Mouse (Mus musculus): ENCODE data around the gene Sec11a. TPM values are rescaled to one million over a fixed set of nuclear protein-coding genes. Genes with fewer than 3 reads are reported as not detected.
"Not testable (repeated sequence)": the region's sequence is repeated elsewhere in the genome, so short reads cannot be mapped to it uniquely, and the experiment has no call there.

The Sec11a gene
- 100 to 1,000 TPM in 3 of 4 experiments, 10 to 100 TPM in 1; 90.9 to 110 (median 105) TPM for total RNA-seq (2022)

DNA sequence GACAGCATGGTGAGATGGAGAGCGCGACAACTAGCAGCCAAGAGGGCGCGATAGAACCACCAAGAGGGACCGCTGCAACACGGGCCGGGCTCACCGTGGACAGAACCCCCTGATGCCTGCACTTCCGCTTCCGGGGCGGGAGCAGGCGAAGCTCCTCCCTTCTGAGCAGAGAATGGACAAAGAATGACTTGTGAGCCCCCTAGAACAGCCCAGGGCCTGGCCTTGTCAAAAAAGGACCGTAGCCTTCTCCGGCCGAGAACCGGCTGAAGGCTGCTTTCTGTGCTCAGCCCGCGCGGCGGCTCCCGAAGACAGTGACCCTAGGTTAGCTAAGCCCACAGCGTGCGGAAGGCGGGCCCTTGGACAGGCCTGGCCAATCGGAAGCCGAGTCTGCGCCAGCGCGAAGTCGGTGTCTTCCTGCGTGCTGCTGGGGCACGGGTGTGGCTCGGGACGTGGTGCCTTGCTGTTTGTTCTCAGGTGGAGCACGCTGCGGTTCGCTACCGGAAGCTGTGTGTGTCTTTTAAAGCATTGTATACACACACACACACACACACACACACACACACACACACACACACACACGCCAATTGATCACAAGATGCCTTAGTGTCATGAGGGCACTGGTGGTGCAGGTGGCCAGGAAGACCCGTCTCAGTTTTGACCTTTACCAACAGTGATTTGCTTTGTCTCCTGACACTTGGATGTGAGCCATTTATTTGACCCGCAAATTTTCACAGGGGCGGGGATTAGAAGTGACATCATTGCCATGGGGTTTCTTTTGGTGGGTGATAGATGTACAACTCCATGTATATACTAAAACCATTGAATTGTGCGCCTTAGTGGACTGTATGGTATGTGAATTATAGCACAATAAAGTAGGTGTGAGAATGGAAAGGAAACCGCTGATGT is at the start of gene Sec11a:
Gene Sec11a (minus strand): TSS at position 336 of the 906 bp plus-strand sequence.
- DNase-seq, result peak; percentile 91

DNA sequence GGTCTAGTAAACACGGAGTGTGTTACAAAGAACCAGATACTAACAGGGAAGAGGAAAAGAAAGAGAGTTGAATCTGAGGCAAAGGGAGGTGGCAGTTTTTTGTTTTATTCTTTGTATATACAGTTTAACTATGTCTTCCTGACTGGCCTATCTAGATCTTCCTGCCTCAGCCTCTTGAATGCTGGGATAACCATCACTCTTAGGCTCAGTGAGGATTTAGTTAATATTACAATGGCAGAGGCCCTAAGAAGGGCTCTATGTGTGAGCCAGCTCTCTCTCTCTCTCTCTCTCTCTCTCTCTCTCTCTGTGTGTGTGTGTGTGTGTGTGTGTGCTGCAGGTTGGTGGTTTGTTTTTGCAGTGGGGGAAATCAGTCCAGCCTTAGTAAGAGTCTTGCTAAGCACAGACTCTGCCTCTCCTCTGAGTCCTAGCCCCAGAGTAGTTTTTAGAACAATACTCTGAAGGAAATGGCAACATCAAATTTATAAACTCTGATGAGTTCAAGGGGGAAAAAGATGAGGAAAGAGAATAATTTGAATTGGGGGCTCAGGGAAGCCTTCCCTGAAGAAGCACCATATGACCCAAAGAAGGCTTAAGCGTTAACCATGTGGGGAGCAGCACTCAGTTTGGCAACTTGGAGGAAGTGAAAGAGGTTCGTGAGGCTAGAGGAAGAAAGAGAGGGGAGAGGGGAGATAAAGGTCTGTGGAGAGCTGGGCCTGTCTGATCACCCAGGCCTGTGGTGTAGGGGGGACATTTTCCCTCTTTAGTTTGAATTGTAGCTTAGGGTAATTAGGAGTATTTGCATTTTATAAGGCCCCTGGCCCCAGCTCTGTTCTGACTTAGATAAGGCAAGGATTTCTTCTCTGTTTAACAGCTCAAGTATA is 47.9 kb upstream of the Sec11a start:
- DNase-seq, result no peak

DNA sequence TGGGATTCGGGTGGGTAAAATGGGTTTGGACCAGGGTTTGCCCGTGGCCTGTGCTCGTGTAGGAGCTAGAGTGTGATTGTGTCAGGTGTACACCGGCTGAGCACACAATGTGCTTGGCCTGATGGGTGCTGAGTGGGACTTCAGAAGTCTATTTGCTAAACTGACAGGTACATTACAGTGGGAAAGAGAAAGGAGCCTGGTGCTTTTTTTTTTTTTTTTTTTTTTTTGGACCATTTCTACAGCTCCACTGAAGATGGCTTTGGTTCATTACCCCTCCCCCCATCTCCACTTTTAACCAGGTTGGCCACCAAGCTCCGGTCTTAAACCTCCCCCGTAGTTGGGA is 47.1 kb upstream of the Sec11a start:
- DNase-seq, result no peak

DNA sequence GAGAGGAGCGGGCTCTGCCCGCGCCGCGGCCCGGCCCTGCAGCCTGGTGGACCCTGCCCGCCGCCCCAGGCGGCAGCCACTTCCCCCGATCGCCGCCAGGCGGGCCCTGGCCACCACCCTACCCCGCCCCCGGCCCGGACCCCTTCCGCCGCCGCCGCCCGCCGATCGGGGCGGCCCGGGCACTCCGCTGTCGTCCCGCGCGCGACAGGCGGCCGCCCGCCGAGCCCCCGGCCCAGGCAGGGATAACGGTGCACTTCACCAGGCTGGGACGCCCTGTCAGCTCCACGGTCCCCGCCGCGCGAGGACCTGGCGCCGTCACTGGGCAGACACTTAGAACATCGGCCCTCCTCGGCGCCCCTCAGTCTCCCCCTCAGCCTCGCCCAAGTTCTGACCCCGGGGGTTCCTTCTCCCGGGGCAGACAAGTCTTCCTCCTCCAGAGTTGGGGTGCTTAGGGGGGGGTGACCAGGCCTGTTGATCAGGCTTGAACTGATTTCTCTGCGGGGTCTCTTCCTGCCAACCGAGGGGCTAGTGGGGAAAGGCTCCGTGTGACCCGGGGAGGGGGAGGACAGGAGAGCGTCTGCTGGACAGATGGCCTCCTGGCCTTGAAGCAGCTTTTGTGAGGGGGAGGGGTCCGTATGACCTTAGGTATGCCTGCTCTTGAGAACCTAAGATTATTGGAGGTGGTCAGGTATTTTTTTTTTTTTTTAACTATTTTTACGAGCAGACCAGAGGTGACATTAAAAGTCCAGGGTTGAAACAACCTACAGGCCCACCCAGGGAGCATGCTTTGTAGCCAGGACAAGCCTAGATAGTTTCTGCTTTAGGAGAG is 46.5 kb upstream of the Sec11a start:
- peak; percentile 26 for DNase-seq

DNA sequence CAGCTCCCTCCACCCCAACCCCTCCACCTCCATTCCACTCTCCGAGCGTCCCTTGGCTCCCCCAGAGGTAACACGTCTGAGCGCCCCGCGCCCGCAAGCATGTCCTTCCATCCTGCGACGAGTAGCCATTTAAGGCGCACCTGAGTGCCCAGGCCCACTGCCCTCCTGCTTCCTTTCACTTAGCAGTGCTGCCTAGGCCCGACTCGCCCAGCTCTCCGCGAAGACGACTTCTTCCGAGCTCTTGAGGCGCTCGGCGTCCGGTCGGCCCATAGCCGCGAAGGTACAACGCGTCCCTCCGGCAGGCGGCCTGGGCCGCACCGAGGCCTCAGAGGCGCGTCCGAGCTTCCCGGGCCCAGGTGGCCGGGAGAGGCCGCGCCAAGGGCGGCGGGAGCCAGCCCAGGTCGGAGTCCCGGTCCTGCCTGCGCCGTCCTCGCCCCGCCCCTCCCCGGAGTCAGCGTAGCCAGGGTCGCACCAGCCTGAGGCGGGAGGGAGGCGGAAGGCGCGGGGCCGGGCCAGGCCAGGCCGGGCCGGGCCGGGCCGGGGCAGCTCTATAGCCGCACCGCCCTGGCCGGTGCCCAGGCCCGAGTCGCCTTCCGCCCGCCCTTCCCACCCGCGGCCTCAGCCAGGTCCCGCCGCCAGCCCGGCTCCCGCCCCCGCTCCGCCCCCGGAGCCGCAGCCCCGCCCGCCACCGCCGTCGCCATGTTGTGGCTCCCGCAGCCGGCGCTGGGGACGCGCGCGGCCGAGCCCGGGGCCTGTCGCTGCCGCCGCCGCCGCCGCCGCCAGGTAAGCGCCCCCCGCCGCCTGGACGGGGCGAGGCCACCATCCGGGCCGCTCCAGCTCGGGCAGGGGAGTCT is 45.6 kb upstream of the Sec11a start, which contains the start of gene Zfp592:
Gene Zfp592 (plus strand): TSS at position 702 of the 854 bp plus-strand sequence.
- peak; percentile 63 for DNase-seq

DNA sequence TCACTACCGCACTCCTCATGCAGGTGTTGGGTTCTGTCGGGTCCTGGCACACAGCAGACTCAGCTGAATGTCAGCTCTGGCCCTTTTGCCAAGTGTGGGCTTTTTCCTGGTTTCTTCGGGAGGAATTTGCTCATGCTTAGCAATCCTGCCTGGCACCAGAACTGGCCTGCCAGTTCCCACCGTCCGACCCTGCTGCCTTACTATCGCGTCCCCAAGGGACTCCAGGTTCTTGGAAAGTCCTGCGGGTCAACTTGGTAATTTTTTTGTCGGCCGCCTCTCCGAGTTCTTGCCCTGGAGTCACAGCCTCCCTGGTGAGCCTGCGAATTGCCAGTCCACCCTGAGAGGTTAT is 45.0 kb upstream of the Sec11a start:
- DNase-seq, result peak; percentile 23

DNA sequence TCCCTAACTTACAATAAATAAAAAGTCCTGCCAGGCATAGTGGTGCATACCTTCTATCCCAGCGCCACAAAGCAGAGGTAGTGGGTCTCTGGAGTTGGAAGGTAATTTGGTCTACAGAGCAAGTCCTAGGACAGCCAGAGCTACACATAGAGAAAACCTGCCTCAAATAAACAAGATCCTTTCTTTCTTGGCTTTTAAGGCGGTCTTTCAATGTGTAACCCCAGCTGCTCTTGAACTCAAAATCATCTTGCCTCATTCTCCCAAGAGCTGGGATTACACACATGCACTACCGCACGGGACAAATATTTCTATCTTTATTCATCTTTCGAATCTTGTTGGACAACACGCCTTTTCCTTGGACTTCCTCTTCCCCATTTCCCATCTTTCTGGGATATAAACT is 44.5 kb upstream of the Sec11a start:
- no peak for DNase-seq

DNA sequence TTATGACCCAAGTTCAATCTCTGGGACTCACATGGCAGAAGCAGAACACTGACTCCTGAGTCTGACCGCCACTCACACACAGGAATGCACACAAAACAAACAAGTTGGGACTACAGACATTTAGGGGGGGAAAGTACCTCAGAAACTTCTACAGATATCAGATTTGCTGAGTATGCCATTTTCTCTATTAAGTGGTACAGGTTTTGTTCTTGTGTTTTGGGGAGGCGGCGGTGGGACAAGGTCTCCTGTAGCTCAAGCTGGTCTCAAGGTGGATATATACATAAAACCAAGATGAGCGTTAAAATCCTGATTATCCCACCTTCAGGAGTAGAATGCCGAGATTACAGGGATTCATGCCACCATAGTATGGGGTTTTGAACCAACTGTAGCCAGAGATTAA is 44.0 kb upstream of the Sec11a start:
- no peak for DNase-seq

DNA sequence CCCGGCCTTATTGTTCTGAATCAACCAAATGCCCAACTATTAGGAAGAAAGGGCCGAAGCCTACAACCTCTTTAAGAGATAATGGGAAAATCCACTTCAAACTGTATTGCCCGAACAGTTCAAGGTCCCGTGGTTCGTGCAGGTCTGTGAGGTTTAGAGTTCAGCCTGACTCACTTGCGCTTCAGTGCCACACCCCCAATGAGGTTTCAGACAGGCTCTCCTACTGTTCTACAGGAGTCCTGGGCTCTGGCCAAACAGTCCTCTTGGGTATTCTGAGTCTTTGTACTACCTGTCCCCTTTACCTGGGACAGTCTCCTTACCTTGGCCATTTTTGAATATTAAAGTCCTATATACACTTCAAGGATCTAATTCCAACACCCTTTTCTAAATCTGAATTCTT is 42.7 kb upstream of the Sec11a start:
- DNase-seq, result no peak

DNA sequence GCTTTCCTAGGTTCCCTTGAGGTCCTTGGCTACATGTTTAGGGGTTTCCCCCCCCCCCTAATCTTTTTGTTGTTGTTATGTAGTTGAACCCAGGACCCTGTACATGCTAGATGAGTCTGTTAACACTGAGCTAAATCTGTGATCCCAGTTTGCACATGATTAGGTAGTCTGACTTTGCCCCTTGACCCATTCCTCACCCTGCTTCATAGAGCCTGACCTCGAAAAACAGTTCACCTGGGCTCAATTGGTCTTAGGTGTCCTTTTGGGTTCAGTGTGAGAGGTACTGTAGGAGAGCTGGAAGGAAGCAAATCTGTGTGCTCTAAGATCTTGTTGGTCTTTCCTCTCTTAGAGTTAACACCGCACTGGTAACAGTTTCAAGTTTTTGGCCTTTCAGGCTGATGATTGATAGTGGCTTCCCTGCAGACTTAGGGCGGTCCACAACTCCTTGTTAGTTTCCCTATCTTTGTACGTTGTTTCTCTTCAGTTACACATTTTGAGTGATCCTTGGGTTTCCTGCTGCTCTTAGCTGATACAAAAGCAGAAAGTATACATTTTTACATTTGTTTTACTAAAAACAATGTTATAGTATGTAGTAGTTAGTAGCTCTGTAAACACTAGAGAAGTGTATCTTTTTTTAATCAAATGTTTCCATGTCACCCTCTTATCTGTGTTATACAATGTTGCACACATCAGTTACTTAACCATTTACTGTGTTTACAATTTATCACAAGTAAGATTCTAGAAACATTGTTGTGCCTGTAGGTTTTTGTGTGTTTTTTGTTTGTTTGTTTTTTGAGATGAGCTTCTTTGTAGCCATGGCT is 40.4 kb upstream of the Sec11a start:
- no peak for DNase-seq

DNA sequence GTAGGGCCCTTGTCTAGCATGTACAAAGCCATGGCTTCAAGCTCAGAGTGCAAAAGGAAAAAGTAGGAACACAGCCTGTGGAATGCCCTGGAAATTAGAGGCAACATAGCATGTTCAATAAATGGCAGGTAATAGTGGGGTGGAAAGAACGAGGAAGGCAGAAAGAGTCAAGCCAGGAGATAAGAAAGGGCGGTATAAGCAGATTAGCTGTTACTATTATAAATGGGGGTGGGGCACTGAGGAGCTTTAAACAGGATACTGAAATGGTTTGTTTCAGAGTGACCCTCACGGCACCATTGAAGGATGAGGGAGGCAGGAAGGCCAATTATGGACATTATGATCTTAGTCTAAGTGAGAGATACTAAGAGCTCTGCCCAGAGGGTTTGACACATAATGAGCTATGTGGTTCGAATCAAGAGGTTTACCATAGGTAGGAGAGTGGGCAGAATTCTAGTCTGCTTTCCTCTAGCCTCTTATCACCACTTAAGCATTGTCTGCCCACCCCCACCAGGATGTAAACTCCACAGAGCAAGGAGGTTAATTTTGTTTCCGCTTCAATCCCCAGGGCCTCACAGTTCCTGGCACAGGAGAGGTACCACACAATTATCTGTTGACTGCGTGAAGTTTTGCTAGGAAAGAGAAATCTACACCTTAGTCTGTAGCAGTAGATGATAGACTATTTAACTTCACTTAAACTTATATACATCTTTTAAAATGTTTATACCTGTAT is 39.0 kb upstream of the Sec11a start:
- no peak for DNase-seq

DNA sequence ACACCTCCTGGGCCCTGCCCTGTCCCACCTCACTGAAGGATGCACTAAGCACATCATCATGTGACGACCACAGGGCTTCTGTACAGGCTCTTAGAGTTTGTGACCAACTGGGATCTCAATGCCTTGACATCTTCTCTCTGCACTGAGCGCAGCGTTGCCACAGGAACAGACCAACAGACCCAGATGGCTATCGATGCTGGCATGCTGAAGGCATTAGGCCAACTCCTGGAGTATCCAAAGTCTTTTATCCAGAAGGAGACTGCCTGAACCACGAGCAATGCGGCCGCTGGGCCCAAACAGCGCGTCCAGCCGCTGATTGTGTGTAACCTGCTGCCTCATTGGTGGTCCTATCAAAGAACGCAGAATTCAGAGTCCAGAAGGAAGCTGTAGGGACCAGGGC is 33.0 kb upstream of the Sec11a start:
- DNase-seq, result no peak

DNA sequence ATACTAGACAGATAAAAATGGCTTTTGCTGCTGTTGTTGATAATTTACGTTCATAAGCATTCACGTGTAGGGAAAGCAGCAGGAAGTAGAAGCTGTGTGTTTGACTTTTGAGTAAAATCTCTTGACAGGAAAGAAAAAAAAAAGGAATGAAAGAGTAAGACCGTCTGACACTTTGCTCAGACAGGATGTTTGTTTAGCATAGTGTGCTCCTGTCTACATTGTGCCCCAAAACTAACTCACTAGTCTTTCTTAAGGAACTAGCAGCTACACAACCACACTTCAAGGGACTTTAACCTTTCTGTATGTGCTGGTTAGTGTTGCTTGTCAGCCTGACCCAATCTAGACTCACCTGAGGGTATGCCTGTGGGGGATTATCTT is 26.0 kb upstream of the Sec11a start:
- not testable (repeated sequence) for DNase-seq

DNA sequence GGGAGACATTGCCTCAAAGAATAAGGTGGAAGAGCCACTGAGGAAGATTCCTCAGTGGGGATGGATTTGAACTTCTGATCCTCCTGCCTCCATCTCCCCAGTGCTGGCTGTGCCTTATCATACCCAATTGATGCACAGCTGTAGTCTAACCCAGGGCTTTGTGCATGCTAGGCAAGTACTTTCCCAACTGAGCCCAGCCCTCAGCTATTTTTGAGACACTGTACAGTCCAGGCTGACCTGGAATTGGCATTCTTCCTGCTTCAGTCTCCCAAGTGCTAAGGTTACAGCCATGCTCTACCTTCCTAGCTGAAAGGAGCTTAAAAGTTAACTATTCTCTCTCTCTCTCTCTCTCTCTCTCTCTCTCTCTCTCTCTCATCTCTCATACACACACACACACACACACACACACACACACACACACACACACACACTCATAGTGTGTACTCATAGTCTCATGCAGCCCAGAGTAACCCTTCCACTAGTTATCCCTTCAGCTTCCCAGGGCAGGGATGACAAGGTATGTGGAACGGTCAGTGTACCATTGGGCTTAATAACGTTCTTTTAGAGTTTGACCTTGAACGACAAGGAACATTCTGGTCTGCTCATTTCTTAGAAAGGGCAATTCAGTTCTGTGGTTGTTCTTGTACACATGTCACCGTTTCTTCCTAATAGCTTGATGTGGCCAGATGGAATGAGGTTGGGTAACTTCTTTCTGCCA is 25.5 kb upstream of the Sec11a start:
- not testable (repeated sequence) for DNase-seq

DNA sequence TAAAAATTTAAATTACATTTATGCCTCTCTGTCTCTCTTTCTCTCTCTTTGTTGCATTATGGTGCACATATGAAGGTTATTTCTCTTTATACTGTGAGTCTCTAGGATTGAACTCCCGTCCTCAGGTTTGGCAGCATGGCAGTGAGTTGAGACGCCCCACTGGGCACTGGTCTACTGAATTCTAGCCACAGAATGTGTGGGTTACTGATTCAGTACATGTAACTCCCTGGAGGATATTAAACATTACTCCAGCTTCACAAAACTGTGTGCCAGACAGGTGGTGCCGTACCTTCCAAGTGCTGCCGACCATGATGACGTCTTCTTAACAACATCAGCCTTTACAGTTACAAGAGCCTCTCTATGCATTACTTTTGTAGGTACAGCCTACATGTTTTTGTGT is 24.5 kb upstream of the Sec11a start:
- DNase-seq, result no peak

DNA sequence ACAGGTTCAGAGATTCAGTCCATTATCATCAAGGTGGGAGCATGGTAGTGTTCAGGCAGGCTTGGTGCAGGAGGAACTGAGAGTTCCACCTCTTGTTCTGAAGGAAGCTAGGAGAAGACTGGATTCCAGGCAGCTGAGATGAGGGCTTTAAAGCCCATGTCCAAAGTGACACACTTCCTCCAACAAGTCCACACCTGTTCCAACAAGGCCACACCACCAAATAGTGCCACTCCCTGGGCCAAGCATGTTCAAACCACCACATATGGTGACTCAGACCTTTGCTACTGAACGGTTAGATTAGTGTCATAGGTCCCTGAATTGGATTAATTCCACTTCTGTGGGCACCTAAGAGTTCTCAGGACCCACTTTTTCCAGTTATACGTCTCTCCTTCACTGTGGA is 23.8 kb upstream of the Sec11a start:
- DNase-seq, result no peak

DNA sequence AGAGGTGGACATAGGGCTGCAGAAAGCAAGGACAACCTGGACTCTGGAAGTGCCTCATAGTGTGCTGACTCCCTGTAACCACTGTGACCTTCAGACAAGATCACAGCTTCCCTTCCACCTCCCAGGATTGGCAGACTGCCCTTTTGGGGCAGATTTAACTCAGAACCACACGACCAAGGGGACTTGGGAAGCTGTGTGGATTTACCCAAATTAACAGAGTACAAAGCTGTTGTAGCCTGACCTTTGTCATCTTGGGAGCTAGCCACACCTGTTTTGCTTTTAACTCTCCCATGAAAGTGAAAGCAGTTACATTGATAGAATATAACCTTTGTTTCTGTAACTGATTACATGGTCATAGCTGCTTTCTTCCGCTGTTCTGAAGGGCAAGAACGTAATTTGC is 23.3 kb upstream of the Sec11a start:
- DNase-seq, result peak; percentile 30

DNA sequence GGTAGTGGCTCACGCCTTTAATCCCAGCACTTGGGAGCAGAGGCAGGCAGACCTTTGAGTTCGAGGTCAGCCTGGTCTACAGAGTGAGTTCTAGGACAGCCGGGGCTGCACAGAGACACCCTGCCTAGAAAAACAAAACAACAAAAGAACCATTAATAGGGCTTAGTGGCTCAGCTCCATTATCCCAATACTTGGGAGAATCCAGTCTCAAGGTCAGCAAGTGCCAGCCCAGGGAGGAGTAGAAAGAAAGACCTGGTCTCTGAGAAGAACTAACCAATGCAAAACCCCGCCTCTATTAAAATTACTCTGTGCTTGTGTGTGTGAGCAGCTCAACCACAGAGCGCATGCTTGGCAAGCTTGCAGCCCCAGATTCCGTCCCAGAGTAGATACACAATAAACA is 15.2 kb upstream of the Sec11a start:
- no peak for DNase-seq

DNA sequence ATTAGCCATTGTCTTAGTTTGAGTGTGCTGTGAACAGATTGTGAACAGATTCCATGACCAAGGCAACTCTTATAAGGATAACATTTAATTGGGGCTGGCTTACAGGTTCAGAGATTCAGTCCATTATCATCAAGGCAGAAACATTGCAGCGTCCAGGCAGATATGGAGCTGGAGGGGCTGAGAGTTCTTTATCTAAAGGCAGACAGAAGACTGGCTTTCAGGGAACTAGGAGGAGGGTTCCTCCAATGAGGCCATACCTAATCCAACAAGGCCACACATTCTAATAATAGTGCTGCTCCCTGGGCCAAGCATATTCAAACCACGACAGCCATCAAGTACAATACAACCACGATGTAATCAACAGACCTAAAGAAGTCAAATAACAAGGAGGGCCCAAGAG is 11.4 kb upstream of the Sec11a start:
- DNase-seq, result no peak
